Mouse (Mus musculus) spleen, adult 2 months (tissue): Measurements from ENCODE around the gene Gm20388. TPM values are rescaled to one million over a fixed set of nuclear protein-coding genes. Genes with fewer than 3 reads are reported as not detected.

Experiments used
- DNase-seq, 2 experiments: peaks; one replicate each; pipeline versions ENCODE4 v3.0.0 to v3.0.0-alpha.2; 2012 to 2021; ENCODE audit warnings: low spot score in 2 of 2, low read depth in 1 of 2
- H3K27ac ChIP-seq: fragments of 200-500 bp; 2 replicates; pipeline ENCODE4 v1.5.1; 2012; ENCODE audit warnings: low read length, inconsistent platforms; ENCODE audit not compliant: insufficient read depth
- H3K27me3 ChIP-seq: fragments of 200-500 bp; 2 replicates; pipeline ENCODE4 v1.6.1; 2012; ENCODE audit warnings: mild to moderate bottlenecking, moderate library complexity, low read length, inconsistent platforms; ENCODE audit not compliant: control insufficient read depth, insufficient read depth
- H3K36me3 ChIP-seq: fragments of 200-500 bp; 2 replicates; pipeline ENCODE4 v1.6.1; 2012; ENCODE audit warnings: mild to moderate bottlenecking, low read length, inconsistent platforms; ENCODE audit not compliant: control insufficient read depth, insufficient read depth
- H3K4me1 ChIP-seq: fragments of 200-500 bp; 2 replicates; pipeline ENCODE4 v1.6.1; 2011; ENCODE audit warnings: inconsistent platforms; ENCODE audit not compliant: control insufficient read depth, insufficient read depth, insufficient read length
- H3K4me3 ChIP-seq: fragments of 200-500 bp; 2 replicates; pipeline ENCODE4 v1.5.1; 2011; ENCODE audit warnings: mild to moderate bottlenecking, inconsistent platforms; ENCODE audit not compliant: insufficient read depth, insufficient read length; ENCODE audit errors: extremely low read depth
- CTCF ChIP-seq: fragments of 200-500 bp; IDR thresholded peaks from 2 replicates; pipeline ENCODE4 v1.5.1; 2011; ENCODE audit warnings: mild to moderate bottlenecking, inconsistent platforms; ENCODE audit not compliant: insufficient read depth, insufficient read length, insufficient replicate concordance; ENCODE audit errors: extremely low read depth
- POLR2A ChIP-seq: fragments of 200-500 bp; IDR thresholded peaks from 2 replicates; pipeline ENCODE4 v1.6.1; 2011; ENCODE audit warnings: low read depth, low read length, inconsistent platforms
- WGBS: fragments of 180-500 bp; shearing (Covaris S2); methylation state at CpG from one replicate; pipeline ENCODE4 v1.1.7; 2018; 5-methylcytosine and 5-hydroxymethylcytosine counted together
- polyA plus RNA-seq: library from polyadenylated mRNA; depleted of rRNA; stranded (reverse); fragments of >200 nt; gene quantifications from 2 replicates; pipeline ENCODE4 v1.2.3, GENCODE M21; 2012

Gm20388 gene
- polyA plus RNA-seq, 1 experiment, result 26.1 TPM

GRCm38 (mm10) chr8:120216855-120217830 lies 306.5 kb downstream of the Gm20388 start:
- H3K27me3 ChIP-seq, result no peaks in the 10 kb centered on the region
- no peak overlapping the region for H3K27ac ChIP-seq
- no peak overlapping the region for H3K4me3 ChIP-seq
- no peak for DNase-seq
- no peaks in the 10 kb centered on the region for H3K36me3 ChIP-seq
- TF ChIP-seq POLR2A, result no peak
- TF ChIP-seq CTCF, result no peak
- peaks cover 14% of the 10 kb centered on the region; the same call in 1 of the 2 replicates for H3K4me1 ChIP-seq
- 57% methylated on average over 13 of the region's 13 CpGs for WGBS

GRCm38 (mm10) chr8:120222548-120222947 lies 311.9 kb downstream of the Gm20388 start:
- Histone ChIP-seq H3K4me1 (peaks cover 13% of the 10 kb centered on the region; the same call in 1 of the 2 replicates), H3K27me3 (no peaks in the 10 kb centered on the region), H3K27ac (no peak overlapping the region), H3K36me3 (no peaks in the 10 kb centered on the region), H3K4me3 (no peak overlapping the region)
- no peak for DNase-seq
- 90% methylated on average over 11 of the region's 11 CpGs for WGBS
- TF ChIP-seq POLR2A, result no peak
- TF ChIP-seq CTCF, result no peak

- no peak for DNase-seq
- WGBS, result 44% methylated on average over 11 of the region's 11 CpGs
- H3K36me3 ChIP-seq, result no peaks in the 10 kb centered on the region
- no peak overlapping the region for H3K27ac ChIP-seq
- H3K4me1 ChIP-seq, result peaks cover 15% of the 10 kb centered on the region
- no peak overlapping the region for H3K4me3 ChIP-seq
- H3K27me3 ChIP-seq, result peaks cover 15% of the 10 kb centered on the region
- TF ChIP-seq POLR2A (no peak), CTCF (no peak)
These were observed 314.1 kb downstream of the Gm20388 start for GRCm38 (mm10) chr8:120224521-120225420.

GRCm38 (mm10) chr8:120225421-120226151 lies 314.9 kb downstream of the Gm20388 start:
- Histone ChIP-seq H3K27ac (no peak overlapping the region), H3K27me3 (peaks cover 20% of the 10 kb centered on the region), H3K4me1 (peaks cover 15% of the 10 kb centered on the region), H3K36me3 (no peaks in the 10 kb centered on the region), H3K4me3 (no peak overlapping the region)
- peak in 1 of 2 experiments; percentile 18 for DNase-seq
- TF ChIP-seq POLR2A, result no peak
- no peak for TF ChIP-seq CTCF
- WGBS, result 16% methylated on average over 10 of the region's 10 CpGs

- peaks cover 15% of the 10 kb centered on the region for H3K4me1 ChIP-seq
- no peak for DNase-seq
- H3K27ac ChIP-seq, result no peak overlapping the region
- H3K27me3 ChIP-seq, result peaks cover 20% of the 10 kb centered on the region
- WGBS, result 83% methylated on average over 5 of the region's 5 CpGs
- H3K36me3 ChIP-seq, result no peaks in the 10 kb centered on the region
- TF ChIP-seq CTCF (no peak), POLR2A (no peak)
- no peak overlapping the region for H3K4me3 ChIP-seq
These were observed 316.3 kb downstream of the Gm20388 start for GRCm38 (mm10) chr8:120226700-120227577.

- Histone ChIP-seq H3K4me1 (peaks cover 15% of the 10 kb centered on the region), H3K36me3 (no peaks in the 10 kb centered on the region), H3K27ac (no peak overlapping the region), H3K27me3 (peaks cover 20% of the 10 kb centered on the region), H3K4me3 (no peak overlapping the region)
- DNase-seq, result no peak
- TF ChIP-seq POLR2A, result no peak
- TF ChIP-seq CTCF, result no peak
These were observed 316.9 kb downstream of the Gm20388 start for GRCm38 (mm10) chr8:120227578-120227876.
